Comparison of ENCODE assay signal across 10 mouse cellular contexts in genomic region chr4:132214847-132215246, GRCm38 (mm10). TPM values are rescaled to one million over a fixed set of nuclear protein-coding genes. Genes with fewer than 3 reads are reported as not detected.
A peak's percentile ranks its signal among the peaks of the same experiment; 100 is the strongest.
DNase-seq lines count a peak whose midpoint lies in the region; ATAC-seq and TF ChIP-seq lines count a peak whose summit lies in the region.
"Had no signal": no experiment of that assay in that cellular context is flagged by ENCODE, and none has a peak within 500 bp of the region (broad histone marks: within the 10 kb centered on the region; RNA-seq: fewer than 3 reads in every experiment).

No protein-coding gene starts in this region.

- 35% methylated on average over 4 of the region's 4 CpGs for WGBS in lung, postnatal 0 days
- 14% methylated on average over 4 of the region's 4 CpGs for WGBS in small intestine, adult 2 months
- WGBS in forebrain, embryonic 10.5 days = 83% methylated on average over 4 of the region's 4 CpGs

- TF ChIP-seq POLR2A in CH12.LX (IDR thresholded peaks at IDR 0.05; ENCODE audit: low read depth, low read length) = no peak
- no peak for TF ChIP-seq POLR2A in small intestine, adult 2 months (IDR thresholded peaks at IDR 0.05; ENCODE audit: low read depth, low read length)

- no peak overlapping the region for H3K4me2 ChIP-seq in CH12.LX (ENCODE audit: insufficient read depth, low read depth, poor library complexity, severe bottlenecking)
- H3K4me2 ChIP-seq in lung, postnatal 0 days (replicated peaks; ENCODE audit: low read depth, low read length) = no peak overlapping the region

- H3K9ac ChIP-seq in CH12.LX (ENCODE audit: insufficient read depth, low read depth) = no peak overlapping the region; the same call in 1 of the 2 replicates
- no peak overlapping the region for H3K9ac ChIP-seq in lung, postnatal 0 days (replicated peaks; ENCODE audit: low read depth)

- H3K9me3 ChIP-seq in CH12.LX (replicated peaks; ENCODE audit: low read length) = no peaks in the 10 kb centered on the region
- H3K9me3 ChIP-seq in lung, postnatal 0 days (ENCODE audit: low read length) = no peaks in the 10 kb centered on the region
- no peaks in the 10 kb centered on the region for H3K9me3 ChIP-seq in forebrain, embryonic 10.5 days

- peak; percentile 40 for DNase-seq in CH12.LX (ENCODE audit: extremely low read depth)
- DNase-seq in lung, postnatal 0 days (ENCODE audit: low spot score) = peak; percentile 90
- DNase-seq in adrenal gland, postnatal 36 days = no peak
- no peak for DNase-seq in cerebellum, adult 11-12 months
- no peak for DNase-seq in frontal cortex, postnatal 36 days (ENCODE audit: low spot score in 2 of 2)
- no peak for DNase-seq in forebrain, embryonic 10.5 days (ENCODE audit: extremely low spot score, low spot score)
- DNase-seq: embryo, embryonic 11 days; midbrain, embryonic 14.5 days had no signal

- dilution Hi-C loops in CH12.LX (cut with MboI; ENCODE audit: extremely low pct_ligation_motif_present, extremely low pct_unique_long_range_greater_than_20kb, low sequenced_read_pairs) = no loop called here

- no peaks in the 10 kb centered on the region for H3K27me3 ChIP-seq in CH12.LX (replicated peaks)
- no peaks in the 10 kb centered on the region for H3K27me3 ChIP-seq in lung, postnatal 0 days (replicated peaks; ENCODE audit: insufficient read depth, low read length)
- no peaks in the 10 kb centered on the region; the same call in 1 of the 2 replicates for H3K27me3 ChIP-seq in small intestine, adult 2 months (ENCODE audit: control insufficient read depth, insufficient read depth, low read length)
- H3K27me3 ChIP-seq in forebrain, embryonic 10.5 days (ENCODE audit: poor library complexity, severe bottlenecking) = no peaks in the 10 kb centered on the region

- TF ChIP-seq EP300 in CH12.LX (IDR thresholded peaks at IDR 0.05; ENCODE audit: low read length) = no peak
- TF ChIP-seq EP300 in lung, postnatal 0 days (IDR thresholded peaks at IDR 0.05) = peak; percentile 87

- no peak overlapping the region for H3K27ac ChIP-seq in CH12.LX (ENCODE audit: insufficient read depth, low read depth)
- peak overlapping the region; percentile 62; the same call in 1 of the 2 replicates for H3K27ac ChIP-seq in lung, postnatal 0 days (ENCODE audit: low read length)
- peak overlapping the region; percentile 97 for H3K27ac ChIP-seq in small intestine, adult 2 months (ENCODE audit: insufficient read depth, low read depth, low read length)
- no peak overlapping the region for H3K27ac ChIP-seq in forebrain, embryonic 10.5 days

- peaks cover 2 to 9% of the 10 kb centered on the region in 2 experiments for H3K36me3 ChIP-seq in CH12.LX (replicated peaks in 1 of 2; ENCODE audit: control insufficient read depth in 1 of 2, insufficient read depth in 1 of 2, low read length in 1 of 2)
- H3K36me3 ChIP-seq in lung, postnatal 0 days (ENCODE audit: insufficient read depth, low read length) = no peaks in the 10 kb centered on the region
- H3K36me3 ChIP-seq in small intestine, adult 2 months (ENCODE audit: control insufficient read depth, insufficient read depth, low read length) = peaks cover 2% of the 10 kb centered on the region; the same call in 1 of the 2 replicates
- peaks cover 11% of the 10 kb centered on the region for H3K36me3 ChIP-seq in forebrain, embryonic 10.5 days (replicated peaks)

- peaks cover 19% of the 10 kb centered on the region for H3K79me2 ChIP-seq in CH12.LX (replicated peaks; ENCODE audit: control insufficient read depth, extremely low read depth, insufficient read depth, poor library complexity, severe bottlenecking)

- H3K4me3 ChIP-seq in CH12.LX (replicated peaks in 1 of 3; ENCODE audit: low read depth in 2 of 3, low read length in 2 of 3, poor library complexity in 1 of 3) = no peak overlapping the region
- no peak overlapping the region for H3K4me3 ChIP-seq in lung, postnatal 0 days (ENCODE audit: low read depth, low read length)
- no peak overlapping the region for H3K4me3 ChIP-seq in small intestine, adult 2 months (ENCODE audit: low read depth, low read length)
- no peak overlapping the region for H3K4me3 ChIP-seq in forebrain, embryonic 10.5 days

- peaks cover 6 to 27% of the 10 kb centered on the region in 2 experiments for H3K4me1 ChIP-seq in CH12.LX (ENCODE audit: control insufficient read depth in 1 of 2, insufficient read depth in 2 of 2)
- H3K4me1 ChIP-seq in lung, postnatal 0 days (ENCODE audit: insufficient read depth, low read depth, low read length) = 0 out of 2 replicates have a peak, but pooled peaks cover 2% of the 10 kb centered on the region
- peaks cover 19% of the 10 kb centered on the region; the same call in 1 of the 2 replicates for H3K4me1 ChIP-seq in small intestine, adult 2 months (ENCODE audit: control insufficient read depth, insufficient read depth, insufficient read length, low read length)
- peaks cover 19% of the 10 kb centered on the region for H3K4me1 ChIP-seq in forebrain, embryonic 10.5 days

- no peak for TF ChIP-seq RAD21 in CH12.LX (IDR thresholded peaks at IDR 0.05; ENCODE audit: low read depth, low read length)

- TF ChIP-seq CTCF in CH12.LX (conservative IDR thresholded peaks at IDR 0.05 in 1 of 2, IDR thresholded peaks at IDR 0.05 in 1 of 2; ENCODE audit: low read depth in 2 of 2, low read length in 2 of 2) = no peak
- no peak for TF ChIP-seq CTCF in lung, postnatal 0 days (IDR thresholded peaks at IDR 0.05)
- no peak for TF ChIP-seq CTCF in small intestine, adult 2 months (IDR thresholded peaks at IDR 0.05; ENCODE audit: extremely low read depth, insufficient read length, insufficient replicate concordance, low read depth, low read length)

- peak; percentile 57 for ATAC-seq in granulocyte monocyte progenitor cell, adult 5-6 weeks (replicated peaks; ENCODE audit: poor library complexity, severe bottlenecking)
- peak; percentile 53 for ATAC-seq in lung, postnatal 0 days

- in situ Hi-C loops in CH12.LX (cut with MboI; ENCODE audit: low pct_ligation_motif_present, low pct_unique_long_range_greater_than_20kb, low sequenced_read_pairs) = loop anchor here (5.0 kb wide), 1 partner anchor 37 kb away; no protein-coding TSS in a partner anchor

TF ChIP-seq in CH12.LX, 34 proteins besides CTCF, POLR2A, EP300 and RAD21:
- TF ChIP-seq CHD1 (IDR thresholded peaks at IDR 0.05; ENCODE audit: low read depth, low read length) (no peak), MXI1 (IDR thresholded peaks at IDR 0.05; ENCODE audit: low read depth, low read length) (no peak), USF1 (IDR thresholded peaks at IDR 0.05; ENCODE audit: low read depth, low read length) (no peak), E2F4 (IDR thresholded peaks at IDR 0.05; ENCODE audit: insufficient replicate concordance, low read depth, low read length) (no peak), MAZ (IDR thresholded peaks at IDR 0.05; ENCODE audit: low read depth, low read length) (no peak), ZNF384 (IDR thresholded peaks at IDR 0.05; ENCODE audit: low read depth, low read length) (no peak), MEF2A (IDR thresholded peaks at IDR 0.05; ENCODE audit: borderline replicate concordance, low read depth, low read length) (no peak), MAFK (IDR thresholded peaks at IDR 0.05; ENCODE audit: insufficient replicate concordance, low read length) (no peak), ETS1 (conservative IDR thresholded peaks at IDR 0.05; ENCODE audit: low read depth, low read length) (no peak), JUN (IDR thresholded peaks at IDR 0.05; ENCODE audit: insufficient read depth, low read depth, low read length) (no peak), UBTF (IDR thresholded peaks at IDR 0.05; ENCODE audit: low read depth, low read length) (no peak), POLR2AphosphoS2 (IDR thresholded peaks at IDR 0.05; ENCODE audit: low read depth, low read length) (no peak), JUND (conservative IDR thresholded peaks at IDR 0.05; ENCODE audit: low read depth, low read length) (no peak), MAX (IDR thresholded peaks at IDR 0.05; ENCODE audit: low read length) (no peak)

RNA-seq across cellular contexts. Expression of gene Ythdf2, which starts 2.7 kb away (rescaled TPM):
- total RNA-seq in CH12.LX (2012; rRNA removed) (51.6 and 63.8 TPM in 2 replicates), CH12.LX (2014; rRNA removed) (53.3 and 56.5 TPM in 2 replicates)
- 78.3 and 79.4 TPM in 2 replicates for polyA plus RNA-seq in CH12.LX (2012; ENCODE audit: insufficient read length, low read depth)
- total RNA-seq in granulocyte monocyte progenitor cell, adult 5-6 weeks (2014; fragmentation: Nextera tagmentation) = 55.2 and 65.3 TPM in 2 replicates
- total RNA-seq in granulocyte monocyte progenitor cell, adult 5-6 weeks (2017) = 63.6 and 81.8 TPM in 2 replicates
- 55.3 and 60.4 TPM in 2 replicates for polyA plus RNA-seq in lung, postnatal 0 days (2015; fragmentation: Nextera tagmentation; extraction: Ambion mirVana)
- polyA plus RNA-seq in small intestine, adult 2 months (2012; rRNA removed) = 7.0 and 14.5 TPM in 2 replicates
- 10 to 100 TPM; 48.1 to 57.0 TPM for total RNA-seq in adrenal gland, postnatal 36 days (2021)
- polyA plus RNA-seq in forebrain, embryonic 10.5 days (2016; fragmentation: Nextera tagmentation; extraction: Ambion mirVana) = 142 and 151 TPM in 2 replicates

RNA-seq across cellular contexts. Expression of gene Gmeb1, which starts 46.6 kb away (rescaled TPM):
- total RNA-seq in CH12.LX (2012; rRNA removed) = 8.8 and 9.0 TPM in 2 replicates
- 7.9 and 8.2 TPM in 2 replicates for total RNA-seq in CH12.LX (2014; rRNA removed)
- polyA plus RNA-seq in CH12.LX (2012; ENCODE audit: insufficient read length, low read depth) = 18.0 and 19.3 TPM in 2 replicates
- total RNA-seq in granulocyte monocyte progenitor cell, adult 5-6 weeks (2014; fragmentation: Nextera tagmentation) = 16.8 and 20.9 TPM in 2 replicates
- total RNA-seq in granulocyte monocyte progenitor cell, adult 5-6 weeks (2017) = 15.3 and 18.0 TPM in 2 replicates
- 17.0 and 23.6 TPM in 2 replicates for polyA plus RNA-seq in lung, postnatal 0 days (2015; fragmentation: Nextera tagmentation; extraction: Ambion mirVana)
- 6.8 and 13.5 TPM in 2 replicates for polyA plus RNA-seq in small intestine, adult 2 months (2012; rRNA removed)
- total RNA-seq in adrenal gland, postnatal 36 days (2021) = 10 to 100 TPM; 16.4 to 20.5 TPM
- polyA plus RNA-seq in forebrain, embryonic 10.5 days (2016; fragmentation: Nextera tagmentation; extraction: Ambion mirVana) = 45.4 and 50.6 TPM in 2 replicates

RNA-seq across cellular contexts. Expression of gene Taf12, which starts 59.3 kb away (rescaled TPM):
- total RNA-seq in CH12.LX (2012; rRNA removed) (29.8 and 40.2 TPM in 2 replicates), CH12.LX (2014; rRNA removed) (74.7 and 86.1 TPM in 2 replicates)
- polyA plus RNA-seq in CH12.LX (2012; ENCODE audit: insufficient read length, low read depth) = 47.8 and 53.5 TPM in 2 replicates
- 23.1 and 25.5 TPM in 2 replicates for total RNA-seq in granulocyte monocyte progenitor cell, adult 5-6 weeks (2014; fragmentation: Nextera tagmentation)
- total RNA-seq in granulocyte monocyte progenitor cell, adult 5-6 weeks (2017) = 47.0 and 48.7 TPM in 2 replicates
- 32.1 and 39.7 TPM in 2 replicates for polyA plus RNA-seq in lung, postnatal 0 days (2015; fragmentation: Nextera tagmentation; extraction: Ambion mirVana)
- polyA plus RNA-seq in small intestine, adult 2 months (2012; rRNA removed) = 1.3 and 4.5 TPM in 2 replicates
- total RNA-seq in adrenal gland, postnatal 36 days (2021) = 10 to 100 TPM; 26.3 to 37.4 TPM
- polyA plus RNA-seq in forebrain, embryonic 10.5 days (2016; fragmentation: Nextera tagmentation; extraction: Ambion mirVana) = 71.0 and 73.1 TPM in 2 replicates

Comparison
In these comparisons a context has a peak if more than half of its experiments do, and no peak if none do; other contexts are left out.
1. DNase-seq: peak in CH12.LX (single experiment) and lung, postnatal 0 days (single experiment); none in adrenal gland, postnatal 36 days (0 of 2), cerebellum, adult 11-12 months (single experiment), frontal cortex, postnatal 36 days (0 of 2) and forebrain, embryonic 10.5 days (single experiment).
2. H3K27ac ChIP-seq: peak in lung, postnatal 0 days (single experiment) and small intestine, adult 2 months (single experiment); none in CH12.LX (single experiment) and forebrain, embryonic 10.5 days (single experiment).